Mouse (Mus musculus) kidney, adult 2 months (tissue): ENCODE data around the gene Olfr324. TPM values are rescaled to one million over a fixed set of nuclear protein-coding genes. Genes with fewer than 3 reads are reported as not detected.

ENCODE experiments used
- DNase-seq: peaks from one replicate; pipeline ENCODE4 v3.0.0; 2021
- H3K27ac ChIP-seq: fragments of 200-500 bp; 2 replicates; pipeline ENCODE4 v1.5.1; 2012; ENCODE audit warnings: low read depth, low read length, control low read depth, inconsistent platforms; ENCODE audit not compliant: insufficient read depth
- H3K27me3 ChIP-seq: fragments of 200-500 bp; replicated peaks from 2 replicates; pipeline ENCODE4 v1.6.1; 2012; ENCODE audit warnings: mild to moderate bottlenecking, moderate library complexity, low read length, inconsistent platforms; ENCODE audit not compliant: control insufficient read depth, insufficient read depth
- H3K36me3 ChIP-seq: fragments of 200-500 bp; 2 replicates; pipeline ENCODE4 v1.6.1; 2012; ENCODE audit warnings: mild to moderate bottlenecking, moderate library complexity, low read length, inconsistent platforms; ENCODE audit not compliant: control insufficient read depth, insufficient read depth
- H3K4me1 ChIP-seq: fragments of 200-500 bp; 2 replicates; pipeline ENCODE4 v1.6.1; 2011; ENCODE audit warnings: low read length; ENCODE audit not compliant: control insufficient read depth, insufficient read depth
- H3K4me3 ChIP-seq: fragments of 200-500 bp; 2 replicates; pipeline ENCODE4 v1.5.1; 2011; ENCODE audit warnings: mild to moderate bottlenecking, low read depth, low read length, control low read depth; ENCODE audit not compliant: insufficient read depth
- CTCF ChIP-seq: fragments of 200-500 bp; conservative IDR thresholded peaks from 2 replicates; pipeline ENCODE4 v1.5.1; 2011; ENCODE audit warnings: low read depth, mild to moderate bottlenecking, control low read depth, low read length, moderate library complexity, mixed read lengths; ENCODE audit not compliant: insufficient read depth, insufficient read length
- POLR2A ChIP-seq: fragments of 200-500 bp; IDR thresholded peaks from one replicate; pipeline ENCODE4 v1.6.1; 2011; ENCODE audit warnings: low read depth, low read length, control low read depth
- WGBS: fragments of 180-500 bp; shearing (Covaris S2); methylation state at CpG from one replicate; pipeline ENCODE4 v1.1.7; 2018; 5-methylcytosine and 5-hydroxymethylcytosine counted together
- polyA plus RNA-seq: library from polyadenylated mRNA; depleted of rRNA; stranded (reverse); fragments of >200 nt; gene quantifications from 2 replicates; pipeline ENCODE4 v1.2.3, GENCODE M21; 2012; rRNA removed

Gene Olfr324
- not detected in 2 replicates for polyA plus RNA-seq

DNA sequence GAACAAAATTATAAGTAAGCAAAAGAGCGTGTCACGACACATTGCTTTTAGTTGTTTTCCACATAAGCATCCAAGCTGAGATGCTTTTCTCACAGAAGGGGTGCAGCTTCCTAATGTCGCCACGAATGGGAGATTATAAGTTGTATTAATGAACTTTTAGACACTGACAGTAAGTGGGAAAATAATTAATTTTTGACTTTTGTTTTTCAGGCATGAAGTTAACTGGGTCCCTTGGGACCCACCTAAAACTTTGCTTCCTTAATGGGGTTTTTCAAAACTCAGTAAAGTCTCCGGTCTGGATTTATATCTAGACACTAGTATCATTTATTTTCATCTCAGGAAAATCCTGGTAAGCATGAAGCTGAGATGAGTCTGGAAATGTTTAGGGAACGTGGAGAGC lies at the start of gene Olfr324:
Gene Olfr324 (plus strand): TSS at position 301 of the 400 bp plus-strand sequence.
- no peak for DNase-seq
- Histone ChIP-seq H3K27me3 (no peaks in the 10 kb centered on the region), H3K4me3 (no peak within 1 kb of the TSS), H3K36me3 (no peaks in the 10 kb centered on the region), H3K4me1 (no peaks in the 10 kb centered on the region), H3K27ac (no peak within 1 kb of the TSS)
- WGBS: 72% methylated on average over 6 of the region's 6 CpGs
- TF ChIP-seq POLR2A (no peak), CTCF (no peak)

DNA sequence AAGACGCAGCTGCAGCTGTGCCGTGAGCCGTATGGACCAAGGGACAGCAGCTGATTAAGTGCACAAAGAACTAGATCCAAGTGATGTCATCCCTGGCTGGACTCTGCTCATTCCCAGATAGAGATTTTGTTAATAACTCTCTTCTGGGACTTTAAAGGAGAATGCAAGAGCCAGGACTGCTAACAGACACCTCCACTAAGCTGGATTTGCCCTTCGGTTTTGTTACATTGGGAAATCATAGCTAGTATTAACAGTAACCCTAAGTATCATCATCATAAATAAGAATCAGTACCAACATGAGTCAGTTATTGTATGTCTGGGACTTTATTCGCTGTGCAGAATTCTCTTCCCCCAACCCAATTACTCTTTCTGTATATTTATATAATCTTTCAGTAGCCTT lies 48.6 kb upstream of the Olfr324 start, which contains the start of gene Olfr329-ps:
Gene Olfr329-ps (minus strand): TSS at position 101 of the 400 bp plus-strand sequence.
- no peaks in the 10 kb centered on the region for H3K4me1 ChIP-seq
- no peak within 1 kb of the TSS for H3K27ac ChIP-seq
- TF ChIP-seq POLR2A (no peak), CTCF (no peak)
- no peaks in the 10 kb centered on the region for H3K36me3 ChIP-seq
- DNase-seq: no peak
- H3K4me3 ChIP-seq: no peak within 1 kb of the TSS
- WGBS: 83% methylated on average over 5 of the region's 5 CpGs
- no peaks in the 10 kb centered on the region for H3K27me3 ChIP-seq

DNA sequence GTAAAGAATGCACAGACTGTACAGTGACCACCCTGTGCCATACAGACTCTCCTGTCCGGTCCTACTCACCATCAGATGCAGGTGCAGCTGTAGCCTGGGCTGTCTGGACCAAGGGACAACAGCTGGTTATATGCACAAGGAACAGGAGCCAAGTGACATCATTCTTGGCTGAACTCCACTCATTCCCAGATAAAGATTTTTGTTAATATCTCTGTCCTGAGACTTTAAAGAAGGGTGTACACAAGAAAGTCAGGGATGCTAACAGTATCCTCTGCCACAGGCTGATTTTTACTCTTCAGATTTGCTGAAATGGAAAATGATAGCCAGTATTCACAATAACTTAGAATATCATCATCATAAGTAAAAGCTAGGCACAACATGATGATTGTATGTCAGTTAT lies 39.4 kb upstream of the Olfr324 start, which contains the start of gene Olfr328:
Gene Olfr328 (minus strand): TSS at position 101 of the 400 bp plus-strand sequence.
- Histone ChIP-seq H3K36me3 (no peaks in the 10 kb centered on the region), H3K27ac (no peak within 1 kb of the TSS), H3K4me3 (no peak within 1 kb of the TSS), H3K27me3 (no peaks in the 10 kb centered on the region), H3K4me1 (no peaks in the 10 kb centered on the region)
- WGBS: 88% methylated on average over 1 of the region's 1 CpGs
- DNase-seq: no peak
- no peak for TF ChIP-seq CTCF
- no peak for TF ChIP-seq POLR2A

DNA sequence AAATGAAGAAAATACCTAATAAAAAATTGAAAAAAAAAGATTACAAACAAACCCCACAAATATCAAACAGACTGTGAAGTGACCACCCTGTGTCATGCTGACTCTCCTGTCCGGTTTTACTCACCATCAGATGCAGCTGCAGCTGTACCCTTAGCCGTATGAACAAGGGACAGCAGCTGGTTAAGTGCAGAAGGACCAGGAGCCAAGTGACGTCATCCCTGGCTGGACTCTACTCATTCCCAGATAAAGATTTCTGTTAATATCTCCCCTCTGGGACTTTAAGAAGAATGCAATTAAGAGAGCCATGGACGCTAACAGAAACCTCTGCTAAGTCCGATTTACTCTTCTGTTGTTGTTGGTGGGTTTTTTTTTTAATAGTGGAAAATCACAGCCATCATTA lies 24.5 kb upstream of the Olfr324 start, which contains the start of gene Olfr224:
Gene Olfr224 (minus strand): TSS at position 149 of the 400 bp plus-strand sequence.
- no peaks in the 10 kb centered on the region for H3K4me1 ChIP-seq
- WGBS: 61% methylated on average over 5 of the region's 5 CpGs
- H3K27ac ChIP-seq: no peak within 1 kb of the TSS
- no peaks in the 10 kb centered on the region for H3K27me3 ChIP-seq
- no peak for TF ChIP-seq POLR2A
- TF ChIP-seq CTCF: no peak
- H3K4me3 ChIP-seq: no peak within 1 kb of the TSS
- DNase-seq: no peak
- H3K36me3 ChIP-seq: no peaks in the 10 kb centered on the region

DNA sequence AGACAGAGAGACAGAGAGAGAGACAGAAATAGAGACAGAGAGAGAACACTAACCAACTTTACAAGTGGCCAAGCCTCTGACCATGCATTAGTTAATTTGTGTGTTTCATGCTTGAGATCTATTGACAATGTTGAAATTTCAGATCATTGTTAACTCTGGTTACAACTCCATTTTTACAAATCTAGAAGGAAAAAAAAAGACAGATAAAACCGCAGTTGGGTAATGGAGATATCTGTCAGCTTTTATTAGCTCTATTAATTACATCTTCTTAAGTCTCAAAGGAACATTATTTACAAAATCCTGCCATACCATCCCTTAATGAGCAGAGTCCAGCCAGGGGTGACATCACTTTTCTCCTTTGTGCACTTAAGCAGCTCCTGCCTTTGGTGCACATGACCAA lies 17.5 kb upstream of the Olfr324 start, which contains the start of gene Olfr325:
Gene Olfr325 (plus strand): TSS at position 301 of the 400 bp plus-strand sequence.
- Histone ChIP-seq H3K36me3 (no peaks in the 10 kb centered on the region), H3K4me1 (no peaks in the 10 kb centered on the region), H3K27ac (no peak within 1 kb of the TSS), H3K4me3 (no peak within 1 kb of the TSS), H3K27me3 (no peaks in the 10 kb centered on the region)
- WGBS: 41% methylated on average over 1 of the region's 1 CpGs
- TF ChIP-seq POLR2A: no peak
- TF ChIP-seq CTCF: no peak
- DNase-seq: no peak

DNA sequence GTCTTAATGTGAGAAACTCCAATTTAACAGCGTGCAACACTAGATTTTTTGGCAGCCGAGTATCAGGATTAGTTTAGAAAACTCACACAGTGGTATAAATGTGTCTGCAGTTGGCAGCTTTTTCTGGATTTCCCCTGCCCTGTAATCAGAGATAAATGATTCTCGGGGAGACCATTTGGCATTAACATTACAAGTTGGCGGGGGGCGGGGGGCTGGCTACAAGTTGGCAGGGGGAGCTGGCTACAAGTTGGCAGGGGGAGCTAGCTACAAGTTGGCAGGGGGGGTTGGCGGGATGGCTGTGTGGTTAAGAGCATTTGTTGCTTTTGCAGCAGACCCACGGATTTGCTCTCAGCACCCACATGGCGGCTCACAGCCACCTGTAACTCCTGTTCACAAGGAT lies 16.3 kb upstream of the Olfr324 start:
- Histone ChIP-seq H3K4me1 (no peaks in the 10 kb centered on the region), H3K4me3 (no peak overlapping the region), H3K36me3 (no peaks in the 10 kb centered on the region), H3K27ac (no peak overlapping the region), H3K27me3 (no peaks in the 10 kb centered on the region)
- DNase-seq: no peak
- 75% methylated on average over 8 of the region's 8 CpGs for WGBS
- no peak for TF ChIP-seq POLR2A

DNA sequence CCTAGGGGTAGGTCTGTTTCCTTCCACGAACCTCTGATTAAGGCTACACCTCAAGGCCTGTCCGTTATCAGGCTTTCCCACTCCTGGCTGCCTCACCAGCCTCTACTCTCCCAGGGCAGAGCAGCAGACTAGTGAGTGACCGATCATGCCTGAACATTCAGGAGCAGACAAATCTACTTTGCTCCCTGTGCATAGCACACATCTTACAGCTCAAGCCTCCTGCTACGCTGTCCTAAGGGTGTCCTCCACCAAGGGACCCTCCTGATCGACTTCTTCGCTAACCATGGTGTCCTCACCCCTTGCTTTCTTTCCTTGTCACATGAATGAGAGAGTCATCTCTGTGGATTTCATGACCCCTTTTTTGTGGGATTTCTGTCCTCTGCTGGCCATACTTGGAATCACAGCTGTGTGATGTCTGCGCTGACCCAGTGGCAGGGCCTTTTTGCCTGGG lies 7.0 kb upstream of the Olfr324 start:
- DNase-seq: peak; percentile 27
- Histone ChIP-seq H3K4me1 (no peaks in the 10 kb centered on the region), H3K27ac (no peak overlapping the region), H3K36me3 (no peaks in the 10 kb centered on the region), H3K27me3 (no peaks in the 10 kb centered on the region), H3K4me3 (no peak overlapping the region)
- no peak for TF ChIP-seq POLR2A
- TF ChIP-seq CTCF: peak; percentile 60
- WGBS: 62% methylated on average over 7 of the region's 7 CpGs
